Mouse (Mus musculus) central nervous system, embryonic 14 days (tissue): ENCODE measurements around the gene Sept4. TPM values are rescaled to one million over a fixed set of nuclear protein-coding genes. Genes with fewer than 3 reads are reported as not detected.

ENCODE experiments used
- polyA plus RNA-seq: library from polyadenylated mRNA; depleted of rRNA; stranded (reverse); fragments of >200 nt; gene quantifications from 2 replicates; pipeline ENCODE4 v1.2.3, GENCODE M21; 2012; rRNA removed

Sept4 gene
- polyA plus RNA-seq = 17.9 and 22.9 TPM in 2 replicates

DNA sequence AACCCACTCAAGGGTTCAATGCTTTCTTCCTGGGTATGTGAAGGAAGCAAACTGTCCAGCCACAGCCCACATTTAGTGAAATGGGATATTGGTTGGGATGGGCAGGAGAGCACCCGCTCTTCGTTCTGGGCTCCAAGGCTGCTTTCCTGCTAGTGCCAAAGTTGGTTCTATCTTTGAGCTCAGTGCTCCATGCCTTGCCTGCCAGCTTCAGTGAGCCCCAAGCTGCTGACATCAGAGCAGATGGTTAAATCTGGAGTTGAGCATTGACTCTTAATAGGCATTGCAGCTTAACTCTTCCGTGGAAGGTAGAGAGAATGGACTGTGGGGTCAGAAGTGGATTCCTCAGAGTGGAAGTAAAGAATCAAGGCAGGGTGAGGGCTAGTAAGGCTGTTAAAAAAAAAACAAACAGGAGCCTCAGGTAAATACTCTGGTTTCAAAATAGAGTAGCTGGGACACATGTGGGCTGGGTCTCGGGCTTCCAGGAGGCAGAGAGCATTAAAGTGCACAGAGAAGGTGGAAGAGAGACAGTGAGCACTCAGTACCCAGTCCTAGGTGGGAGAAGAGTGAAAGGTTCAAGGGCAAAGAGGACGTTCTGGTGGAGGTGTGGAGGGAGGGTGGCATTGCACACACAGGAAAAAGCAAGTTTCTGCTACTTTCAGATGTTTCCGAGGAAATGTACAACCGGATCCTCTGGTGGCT lies at the start of gene Sept4:
Gene Sept4 (plus strand): TSS at position 649 of the 699 bp plus-strand sequence.

GRCm38 (mm10) chr11:87566501-87566900 lies 2.2 kb upstream of the Sept4 start, which contains the start of gene Gm11492:
Gene Gm11492 (plus strand): TSS chr11:87566653.

DNA sequence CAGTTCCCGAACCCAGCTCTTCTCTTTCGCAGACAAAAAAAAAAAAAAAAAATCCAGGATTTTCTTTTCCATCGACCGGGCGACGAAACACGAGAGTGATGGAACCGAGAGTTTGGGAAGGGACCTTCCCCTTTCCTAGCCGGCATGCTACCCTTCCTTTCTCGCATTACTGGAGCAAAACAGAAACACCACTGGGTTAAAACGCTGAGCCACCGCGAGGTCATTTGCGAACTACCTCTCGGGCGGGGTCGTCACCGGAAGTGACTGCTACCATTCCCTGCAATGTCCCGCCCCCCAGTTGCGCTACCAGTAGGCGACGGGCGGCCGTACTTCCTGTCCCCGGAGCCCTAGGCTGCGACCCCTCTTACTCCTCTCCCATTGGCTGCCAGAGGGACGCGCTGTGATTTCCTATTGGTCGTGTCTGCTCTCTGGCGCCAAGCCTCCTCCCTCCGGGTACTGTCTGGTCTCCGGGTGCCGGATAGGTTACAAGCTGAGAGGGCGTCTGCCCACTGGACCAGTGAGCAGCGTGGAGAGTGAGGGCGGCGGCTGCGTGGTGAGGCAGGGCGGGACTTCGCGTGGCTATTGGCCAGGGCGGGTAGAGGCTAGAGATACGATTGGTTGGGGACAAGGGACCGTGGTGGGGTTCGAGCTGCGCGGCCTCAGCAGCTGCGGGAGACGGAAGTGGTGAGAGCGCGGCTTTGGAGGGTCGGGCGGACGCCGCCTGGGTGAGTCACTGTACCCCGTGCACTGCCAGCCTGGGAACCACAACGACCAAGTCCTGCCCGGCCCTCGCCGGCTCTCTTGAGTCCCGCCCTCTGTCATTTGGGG lies 23.0 kb downstream of the Sept4 start, which contains the start of gene Mtmr4:
Gene Mtmr4 (plus strand): TSS at position 637 of the 828 bp plus-strand sequence.

GRCm38 (mm10) chr11:87616790-87617474 lies 48.2 kb downstream of the Sept4 start, which contains the start of gene Hsf5:
Gene Hsf5 (plus strand): TSS chr11:87617164.

Other genes starting within 250 kb of the Sept4 start
- gene Ppm1e, start 209.9 kb upstream of the Sept4 start, polyA plus RNA-seq = 41.7 and 46.5 TPM in 2 replicates
- gene Rad51c, start 163.9 kb upstream of the Sept4 start, polyA plus RNA-seq = 6.9 and 7.5 TPM in 2 replicates
- gene Tex14, start 163.8 kb upstream of the Sept4 start, polyA plus RNA-seq = 0.31 and 1.3 TPM in 2 replicates
- not detected in 2 replicates for gene Gm11492, start 2.2 kb upstream of the Sept4 start, polyA plus RNA-seq
- gene Mtmr4, start 23.3 kb downstream of the Sept4 start, polyA plus RNA-seq = 61.5 and 66.5 TPM in 2 replicates
- gene Hsf5, start 48.3 kb downstream of the Sept4 start, polyA plus RNA-seq = 0.23 and 0.30 TPM in 2 replicates
- gene Rnf43, start 93.8 kb downstream of the Sept4 start, polyA plus RNA-seq = 1.3 and 1.4 TPM in 2 replicates
- 142 and 144 TPM in 2 replicates for gene Supt4a, start 168.6 kb downstream of the Sept4 start, polyA plus RNA-seq
- 136 and 142 TPM in 2 replicates for gene Tspoap1, start 191.6 kb downstream of the Sept4 start, polyA plus RNA-seq
- 0.63 and 1.4 TPM in 2 replicates for gene Mpo, start 224.7 kb downstream of the Sept4 start, polyA plus RNA-seq